Mouse (Mus musculus): ENCODE results near the gene Ssb.
"Not testable (repeated sequence)": the region's sequence is repeated elsewhere in the genome, so short reads cannot be mapped to it uniquely, and the experiment has no call there.

Ssb gene

DNA sequence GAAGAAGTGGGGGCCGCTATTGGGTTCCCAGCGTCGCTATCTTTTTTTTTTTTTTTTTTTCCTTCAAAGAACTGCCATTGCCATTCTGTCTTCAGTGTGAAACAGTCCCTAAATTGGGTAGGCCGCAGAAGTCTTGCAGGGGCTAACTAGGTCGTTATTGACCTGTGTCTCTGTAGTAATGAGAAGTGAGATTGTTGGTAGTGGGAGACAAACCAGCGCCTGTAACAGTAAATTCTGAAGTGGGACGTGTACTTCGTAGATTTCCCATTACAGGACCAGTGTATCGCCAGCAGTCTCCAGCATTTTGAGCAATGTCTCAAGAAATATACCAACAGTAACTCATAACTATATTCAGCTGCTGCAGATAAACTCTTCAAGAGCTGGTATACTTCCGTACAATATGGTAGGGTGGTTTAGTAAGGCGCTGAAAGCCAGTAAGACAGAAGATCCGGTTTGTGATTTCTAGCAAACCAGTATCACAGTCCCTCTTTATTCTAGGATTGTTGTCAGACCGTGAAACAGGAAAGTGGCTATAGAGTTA is 825 bp downstream of the Ssb start:
- DNase-seq (ENCODE audit: low spot score in 2 of 2), result no peak

DNA sequence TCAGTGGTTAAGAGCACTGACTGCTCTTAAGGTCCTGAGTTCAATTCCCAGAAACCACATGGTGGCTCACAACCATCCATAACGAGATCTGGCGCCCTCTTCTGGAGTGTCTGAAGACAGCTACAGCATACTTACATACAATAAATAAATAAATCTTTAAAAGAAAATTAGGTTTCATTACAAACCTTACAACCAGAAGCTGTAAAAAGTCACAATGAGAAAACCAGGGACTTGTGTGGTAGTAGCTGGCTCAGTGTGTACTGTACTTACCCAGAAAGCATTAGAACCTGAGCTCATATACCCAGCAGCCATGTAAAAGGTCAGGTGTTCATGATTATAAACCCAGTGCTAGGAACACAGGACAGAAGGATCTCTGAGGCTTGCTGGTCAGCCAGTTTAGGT is 22.6 kb downstream of the Ssb start:
- DNase-seq (ENCODE audit: low spot score in 2 of 2), result no peak

DNA sequence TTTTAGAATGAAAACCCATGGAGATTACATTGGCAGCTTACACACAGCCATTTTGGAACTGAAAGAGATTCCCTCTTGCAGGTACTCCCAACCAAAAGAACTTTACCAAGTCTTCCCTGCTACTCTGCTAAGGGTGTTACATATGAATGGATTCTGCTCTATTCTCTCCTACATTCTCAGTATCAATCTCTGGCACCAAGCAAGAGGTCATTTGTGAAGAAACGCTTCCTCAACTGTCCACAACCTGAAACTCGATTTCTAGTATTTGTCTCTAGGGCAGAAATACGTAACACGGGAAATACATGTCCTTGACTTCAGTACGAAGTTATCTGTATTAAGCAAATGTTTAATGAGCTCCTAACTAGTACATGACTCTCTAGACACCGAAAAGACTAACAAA is 23.2 kb downstream of the Ssb start:
- DNase-seq (ENCODE audit: low spot score in 2 of 2), result no peak

DNA sequence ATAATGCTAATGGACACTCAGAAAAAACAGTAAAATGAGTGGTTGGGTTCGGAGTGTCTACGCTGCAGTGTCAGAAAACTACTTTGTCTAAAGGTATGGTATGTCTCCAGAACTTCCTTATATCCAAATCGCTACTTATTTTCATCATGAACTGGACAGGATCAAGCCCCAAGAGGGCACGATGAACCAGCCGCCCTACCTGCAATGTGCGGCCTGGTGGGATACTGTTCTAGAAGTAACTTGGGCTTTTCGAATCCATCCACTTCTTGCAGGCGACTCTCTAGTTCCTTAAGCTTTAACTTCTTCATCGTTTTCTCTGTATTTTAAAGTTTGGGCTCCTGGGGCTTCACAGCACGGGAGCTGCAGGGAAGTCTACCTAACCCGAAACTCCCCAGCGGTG is 23.7 kb downstream of the Ssb start:
- DNase-seq (ENCODE audit: low spot score in 2 of 2), result no peak

DNA sequence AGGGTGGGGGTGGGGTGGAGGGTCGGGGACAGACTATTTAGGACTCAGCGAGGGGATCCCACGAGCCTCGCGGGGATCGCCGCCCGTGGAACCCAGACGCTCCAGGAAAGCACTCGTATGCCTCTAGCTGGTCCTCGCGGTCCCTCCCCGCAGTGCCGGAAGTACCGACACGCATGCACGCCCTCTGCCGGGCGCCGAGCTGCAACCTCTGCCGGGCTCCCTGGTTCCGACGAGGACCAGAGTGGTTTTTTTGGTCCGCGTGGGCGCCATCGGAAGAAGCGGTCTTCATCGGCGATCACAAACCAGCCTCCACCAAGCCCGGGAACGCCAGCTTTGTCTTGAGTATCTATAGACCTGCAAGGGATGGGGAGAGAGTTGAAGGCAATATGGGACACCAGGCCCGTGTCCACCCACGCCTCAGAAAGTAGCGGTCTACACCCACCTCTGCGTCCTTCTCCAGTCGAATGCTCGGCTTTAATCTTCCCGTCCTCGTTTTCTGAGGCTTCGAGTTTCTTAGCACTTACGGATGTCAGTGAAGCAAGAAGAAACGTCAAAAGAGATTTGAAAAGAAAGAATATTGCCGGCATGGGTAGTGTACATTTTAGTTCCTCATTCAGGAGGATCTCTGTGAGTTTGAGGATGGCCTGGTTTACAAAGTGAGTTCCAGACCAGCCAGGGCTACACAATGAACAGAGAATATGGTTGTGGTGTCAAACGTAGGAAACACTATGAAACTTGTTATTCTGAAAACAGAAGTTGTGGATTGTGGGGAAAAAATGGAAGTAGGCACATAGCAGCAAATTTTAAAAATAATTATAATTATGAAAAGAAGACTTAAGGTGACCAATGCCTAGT is 24.3 kb downstream of the Ssb start, which contains the start of gene Mettl5:
TSS of gene Mettl5 (minus strand) at position 165 of the 855 bp plus-strand sequence.
- DNase-seq (ENCODE audit: low spot score in 2 of 2), result peak; percentile 78 to 88

DNA sequence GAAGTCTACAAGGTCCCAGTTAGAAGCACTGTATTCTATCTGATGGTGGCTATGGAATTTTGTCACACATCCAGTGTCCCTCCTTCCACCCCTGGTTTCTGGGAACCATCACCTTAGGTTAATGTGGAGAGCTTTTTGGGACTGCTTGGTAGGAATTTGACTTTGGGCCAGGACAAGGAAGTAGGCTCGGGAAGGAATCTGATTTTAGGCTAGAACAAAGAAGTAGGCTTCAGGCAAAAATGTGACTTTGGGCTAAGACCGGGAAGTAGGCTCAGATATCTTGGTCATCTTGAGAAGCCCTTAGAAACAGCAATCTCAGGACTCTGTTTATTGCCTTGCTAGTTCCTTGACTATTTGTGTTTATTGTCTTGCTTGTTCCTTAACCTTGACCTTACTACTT is 27.6 kb downstream of the Ssb start:
- DNase-seq (ENCODE audit: low spot score in 2 of 2), result no peak

DNA sequence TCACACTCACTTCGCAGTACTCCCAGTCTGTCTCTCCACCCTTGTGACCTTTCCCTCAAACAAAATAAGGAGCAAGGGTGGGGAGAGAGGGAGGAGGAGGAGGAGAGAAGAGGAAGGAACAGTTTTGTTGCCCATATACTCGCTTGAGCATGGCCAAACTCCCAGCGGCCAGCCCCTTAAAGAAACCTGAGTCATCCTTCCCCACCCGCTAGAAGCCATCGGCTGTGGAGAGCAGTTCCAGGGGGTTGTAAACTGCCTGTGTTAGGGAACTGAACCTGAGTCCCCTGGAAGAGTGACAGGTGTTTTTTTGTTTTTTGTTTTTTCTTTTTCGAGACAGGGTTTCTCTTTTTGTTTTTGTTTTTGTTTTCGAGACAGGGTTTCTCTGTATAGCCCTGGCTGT is 29.5 kb downstream of the Ssb start:
- DNase-seq (ENCODE audit: low spot score in 2 of 2), result no peak

DNA sequence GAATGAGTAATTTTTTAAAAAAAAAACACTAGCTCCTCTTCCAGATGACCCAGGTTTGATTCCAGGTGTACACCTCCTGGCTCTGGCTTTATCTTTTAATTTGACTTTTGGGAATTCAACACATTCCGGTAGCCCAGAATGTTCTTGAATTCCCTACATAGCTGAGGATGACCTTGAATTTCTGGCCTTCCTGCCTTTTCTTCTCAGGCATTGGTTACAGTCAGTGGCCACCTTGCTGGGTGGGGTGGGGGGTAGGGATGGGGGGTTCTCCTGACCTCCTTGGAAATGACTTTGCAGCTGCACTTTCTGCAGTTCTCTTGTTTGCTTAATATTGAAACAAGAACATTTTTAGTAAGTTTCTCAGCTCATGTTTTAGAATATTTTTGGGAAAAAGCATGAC is 31.8 kb downstream of the Ssb start:
- no peak for DNase-seq (ENCODE audit: low spot score in 2 of 2)

DNA sequence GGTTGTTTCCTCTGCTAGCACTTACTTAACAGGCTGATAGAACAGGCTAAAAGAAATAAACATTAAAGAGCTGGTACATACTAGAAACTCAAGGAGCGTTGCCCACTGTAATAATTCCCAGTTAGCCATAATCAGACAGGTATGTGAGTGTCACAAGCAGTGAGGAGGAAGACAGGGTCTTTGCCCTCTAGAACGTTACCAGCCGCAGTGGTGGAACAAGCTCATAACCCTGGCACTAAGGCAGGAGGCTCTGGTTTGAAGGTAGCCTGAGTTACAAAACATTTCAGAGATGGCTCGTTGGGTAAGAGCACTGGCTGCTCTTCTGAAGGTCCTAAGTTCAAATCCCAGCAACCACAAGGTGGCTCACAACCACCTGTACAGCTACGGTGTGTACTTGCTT is 32.5 kb downstream of the Ssb start:
- DNase-seq (ENCODE audit: low spot score in 2 of 2), result no peak

DNA sequence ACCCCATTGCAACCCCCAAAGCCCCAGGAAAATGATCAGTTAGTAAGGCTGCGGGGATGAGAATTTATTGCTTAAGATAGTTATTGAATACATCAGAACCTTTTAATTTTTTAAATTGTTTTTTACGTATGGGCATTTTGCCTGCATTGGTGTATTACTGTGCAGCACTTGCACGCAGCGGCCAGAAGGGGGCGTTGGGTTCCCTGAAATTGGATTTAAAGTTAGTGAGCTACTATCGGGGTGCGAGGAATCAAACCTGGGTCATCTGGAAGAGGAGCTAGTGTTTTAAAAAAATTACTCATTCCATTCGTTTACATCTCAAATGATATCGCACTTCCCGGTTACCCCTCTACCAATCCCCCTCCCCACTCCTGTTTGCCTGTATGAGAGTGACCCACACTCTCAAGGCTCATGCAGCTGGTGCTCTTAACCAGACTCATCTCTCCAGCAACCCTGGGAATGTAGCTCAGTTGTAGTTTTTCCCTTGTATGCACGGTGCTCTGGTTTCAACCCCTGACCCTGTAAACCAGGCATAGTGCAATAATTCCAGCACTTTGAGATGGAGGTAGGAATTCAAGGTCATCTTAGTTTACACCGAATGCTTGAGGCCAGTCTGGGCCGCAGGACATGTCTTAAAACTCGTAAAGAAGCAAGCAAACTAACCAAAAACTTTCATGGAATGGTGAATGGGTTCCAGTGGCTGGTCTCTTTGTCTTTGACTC is 34.3 kb downstream of the Ssb start:
- no peak for DNase-seq (ENCODE audit: low spot score in 2 of 2)

DNA sequence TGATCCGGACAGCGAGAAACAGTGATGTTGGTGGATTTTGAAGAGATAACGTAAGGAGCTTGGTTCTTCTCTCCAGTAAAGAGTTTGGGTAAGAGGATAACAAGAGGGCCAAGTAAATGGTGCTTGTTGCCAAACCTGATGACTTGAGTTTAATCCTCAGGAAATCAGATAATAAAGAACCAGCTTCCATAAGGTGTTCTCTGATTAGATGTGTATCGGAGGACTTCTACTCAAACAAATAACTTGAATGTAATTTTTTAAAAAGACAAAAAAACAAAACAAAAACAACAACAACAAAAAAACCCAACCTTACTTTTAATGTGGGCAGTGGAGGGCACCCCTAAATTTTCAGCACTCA is 34.8 kb downstream of the Ssb start:
- DNase-seq (ENCODE audit: low spot score in 2 of 2), result no peak

DNA sequence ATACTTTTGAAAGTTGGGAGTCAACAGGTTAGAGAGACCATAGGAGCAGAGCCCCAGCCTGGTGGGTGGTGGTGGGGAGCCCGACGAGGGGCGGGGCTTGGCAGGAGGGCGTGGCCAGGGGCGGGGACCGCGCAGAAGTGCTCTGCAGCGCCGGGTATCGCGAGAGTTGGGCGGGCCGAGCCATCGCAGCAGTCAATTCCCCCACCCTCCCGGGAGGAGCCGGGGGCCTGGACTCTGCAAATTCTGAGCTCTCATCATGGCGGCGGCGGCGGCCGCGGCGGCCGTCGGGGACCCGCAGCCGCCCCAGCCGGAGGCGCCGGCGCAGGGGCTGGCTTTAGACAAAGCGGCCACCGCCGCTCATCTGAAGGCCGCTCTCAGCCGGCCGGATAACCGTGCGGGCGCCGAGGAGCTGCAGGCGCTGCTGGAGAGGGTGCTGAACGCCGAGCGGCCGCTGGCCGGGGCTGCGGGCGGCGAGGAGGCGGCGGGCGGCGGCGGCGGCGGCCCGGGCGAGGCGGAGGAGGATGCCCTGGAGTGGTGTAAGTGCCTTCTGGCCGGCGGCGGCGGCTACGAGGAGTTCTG is 35.8 kb downstream of the Ssb start, which contains the start of gene Ubr3:
TSS of gene Ubr3 (plus strand) at position 208 of the 579 bp plus-strand sequence.
- DNase-seq (ENCODE audit: low spot score in 2 of 2), result peak; percentile 96 to 98

DNA sequence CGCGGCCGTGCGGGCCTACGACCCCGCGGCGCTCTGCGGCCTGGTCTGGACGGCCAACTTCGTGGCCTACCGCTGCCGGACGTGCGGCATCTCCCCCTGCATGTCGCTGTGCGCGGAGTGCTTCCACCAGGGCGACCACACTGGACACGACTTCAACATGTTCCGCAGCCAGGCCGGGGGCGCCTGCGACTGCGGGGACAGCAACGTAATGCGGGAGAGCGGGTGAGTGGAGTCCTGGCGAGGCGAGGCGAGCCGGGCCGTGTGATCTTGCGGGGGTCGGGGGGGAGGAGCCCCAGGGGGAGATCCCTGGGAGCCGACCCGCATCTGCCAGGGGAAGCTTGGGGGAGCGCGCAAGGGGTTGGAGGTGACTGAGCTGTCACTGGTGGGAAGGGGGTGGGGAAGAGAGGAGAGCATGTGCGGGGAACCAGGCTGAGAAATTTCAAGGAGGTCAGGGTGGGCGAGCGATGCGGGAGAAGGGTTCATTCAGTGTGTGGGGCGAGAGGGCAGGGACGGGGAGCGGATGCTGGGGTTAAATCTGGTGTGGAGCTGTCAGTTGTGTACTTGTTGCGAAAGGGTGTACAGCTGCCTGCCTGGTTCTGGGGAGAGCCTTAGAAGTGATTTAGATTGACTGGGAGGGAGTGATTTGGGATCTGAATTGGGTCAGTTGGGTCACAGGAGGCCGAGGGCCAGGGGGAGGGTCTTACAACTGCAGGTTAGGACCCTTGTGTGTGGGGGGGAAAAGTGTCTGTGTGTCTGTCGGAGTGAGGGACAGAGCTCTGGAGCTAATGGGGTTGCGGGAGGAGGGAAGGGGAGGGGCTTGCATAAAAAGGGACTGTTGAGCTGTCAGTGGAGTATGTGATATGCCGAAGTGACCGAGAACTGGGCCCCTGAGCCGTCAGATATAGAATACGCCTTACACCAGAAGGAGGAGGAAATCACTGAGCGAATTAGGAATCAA is 36.5 kb downstream of the Ssb start:
- DNase-seq (ENCODE audit: low spot score in 2 of 2), result peak; percentile 21 to 43

DNA sequence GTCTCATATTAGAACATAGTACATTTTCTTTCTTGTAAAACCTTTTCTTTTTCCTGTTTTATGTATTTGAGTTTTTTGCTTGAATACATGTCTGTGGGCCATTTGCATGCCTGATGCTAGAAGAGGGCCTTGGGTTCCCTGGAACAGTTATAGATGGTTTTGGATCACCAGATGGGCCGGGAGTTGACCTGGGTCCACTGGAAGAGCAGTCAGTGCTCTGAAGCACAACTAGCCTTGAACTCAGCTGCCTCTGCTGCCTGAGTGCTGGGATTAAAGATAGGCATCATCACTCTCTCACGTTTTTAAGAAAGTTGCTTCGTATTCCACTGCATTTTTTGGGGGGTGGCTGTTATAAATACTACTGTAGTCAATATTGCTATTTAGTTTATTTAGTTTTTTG is 42.2 kb downstream of the Ssb start:
- DNase-seq (ENCODE audit: low spot score in 2 of 2), result no peak

DNA sequence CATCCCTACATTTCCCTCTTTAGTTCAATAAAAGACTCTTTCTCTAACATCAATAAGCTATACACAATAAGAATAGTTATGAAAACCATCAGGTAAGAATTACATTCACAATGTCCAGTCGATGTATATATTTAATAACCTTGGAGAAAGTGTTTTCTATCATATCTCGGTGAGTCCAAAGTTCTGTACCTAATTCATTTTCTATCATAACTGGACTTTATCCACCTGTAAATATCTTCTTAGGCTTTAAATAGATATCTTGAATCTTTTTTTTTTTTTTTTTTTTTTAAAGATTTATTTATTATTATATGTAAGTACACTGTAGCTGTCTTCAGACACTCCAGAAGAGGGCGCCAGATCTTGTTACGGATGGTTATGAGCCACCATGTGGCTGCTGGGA is 46.0 kb downstream of the Ssb start:
- not testable (repeated sequence) for DNase-seq (ENCODE audit: low spot score in 2 of 2)

DNA sequence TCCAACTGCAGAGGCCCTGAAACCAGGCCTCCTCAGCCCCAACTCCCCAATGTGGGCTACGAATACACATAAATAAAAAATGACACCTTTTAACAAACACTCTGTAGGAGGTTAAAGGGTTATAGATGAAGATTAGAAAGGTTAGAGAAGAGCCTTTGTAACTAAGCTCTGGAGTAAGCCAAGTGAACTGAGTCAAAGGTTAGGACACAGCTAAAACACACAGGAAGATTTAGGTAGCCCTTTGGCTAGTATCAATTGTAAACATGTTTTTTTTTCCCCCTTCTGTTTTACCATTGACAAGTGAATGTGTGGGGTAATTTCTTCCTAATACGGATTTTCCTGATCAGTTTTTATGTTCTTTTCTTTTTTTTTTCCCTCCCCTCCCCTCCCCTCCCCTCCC is 51.4 kb downstream of the Ssb start:
- no peak for DNase-seq (ENCODE audit: low spot score in 2 of 2)

DNA sequence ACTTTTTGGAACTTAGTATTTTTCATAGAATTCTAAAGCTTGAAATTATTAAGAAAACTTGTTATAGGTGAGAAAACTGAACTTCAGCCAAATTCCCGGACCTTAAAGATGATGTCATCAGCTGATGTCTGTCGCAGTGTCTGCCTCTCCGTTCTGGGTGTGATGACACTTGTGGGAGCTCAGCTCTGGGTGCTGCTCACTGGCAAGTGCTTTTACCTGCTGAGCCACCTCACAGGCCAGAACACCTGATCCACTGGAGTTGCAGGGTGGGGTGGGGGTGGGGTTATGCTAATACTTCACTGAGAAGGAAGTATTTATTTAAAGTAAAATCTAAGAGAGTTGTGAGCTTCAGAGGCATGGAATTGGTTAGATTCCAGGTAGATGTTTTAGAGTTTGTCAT is 55.9 kb downstream of the Ssb start:
- DNase-seq (ENCODE audit: low spot score in 2 of 2), result no peak

Measured in cerebellum, postnatal 4 days (tissue).